Mouse (Mus musculus) CH12.LX (cell line): ENCODE measurements around the gene Cyp27b1. TPM values are rescaled to one million over a fixed set of nuclear protein-coding genes. Genes with fewer than 3 reads are reported as not detected.

Experiments
- DNase-seq: peaks from one replicate; pipeline ENCODE4 v3.0.0-alpha.2; 2013; ENCODE audit errors: extremely low read depth
- H3K27ac ChIP-seq: 2 replicates; pipeline ENCODE4 v1.5.1; 2012; ENCODE audit warnings: low read depth, mild to moderate bottlenecking, control low read depth, moderate library complexity; ENCODE audit not compliant: insufficient read depth
- H3K27me3 ChIP-seq: replicated peaks from 2 replicates; pipeline ENCODE3; 2012; ENCODE audit warnings: inconsistent platforms
- H3K36me3 ChIP-seq, 2 experiments: replicated peaks in 1 of 2; 2 replicates each; pipeline versions ENCODE3 to v1.6.1; 2012; ENCODE audit warnings: inconsistent platforms in 1 of 2, low read length in 1 of 2, mild to moderate bottlenecking in 1 of 2, mixed read lengths in 1 of 2, moderate library complexity in 1 of 2; ENCODE audit not compliant: control insufficient read depth in 1 of 2, insufficient read depth in 1 of 2
- H3K4me1 ChIP-seq, 2 experiments: 2 replicates each; pipeline ENCODE4 v1.6.1; 2012; ENCODE audit warnings: inconsistent platforms in 1 of 2, moderate library complexity in 1 of 2; ENCODE audit not compliant: insufficient read depth in 2 of 2, control insufficient read depth in 1 of 2
- H3K4me2 ChIP-seq: 2 replicates; pipeline ENCODE4 v1.6.1; 2012; ENCODE audit warnings: low read depth, mild to moderate bottlenecking, control low read depth; ENCODE audit not compliant: poor library complexity, insufficient read depth, severe bottlenecking
- H3K4me3 ChIP-seq, 3 experiments: fragments of 150-350 bp in 1 of 3; sonication (generic) in 1 of 3; replicated peaks in 1 of 3; 2 replicates each; pipeline versions ENCODE3 to v1.5.1; 2011 to 2012; ENCODE audit warnings: low read depth in 2 of 3, low read length in 2 of 3, mild to moderate bottlenecking in 2 of 3, moderate library complexity in 2 of 3, control low read depth in 1 of 3, improper control_type of control experiment in 1 of 3, inconsistent platforms in 1 of 3, mixed read lengths in 1 of 3; ENCODE audit not compliant: poor library complexity in 1 of 3
- H3K79me2 ChIP-seq: replicated peaks from 2 replicates; pipeline ENCODE4 v1.6.1; 2012; ENCODE audit warnings: mild to moderate bottlenecking, moderate library complexity; ENCODE audit not compliant: control insufficient read depth, poor library complexity, insufficient read depth, severe bottlenecking; ENCODE audit errors: extremely low read depth
- H3K9ac ChIP-seq: 2 replicates; pipeline ENCODE4 v1.6.1; 2012; ENCODE audit warnings: low read depth, mild to moderate bottlenecking, control low read depth, moderate library complexity; ENCODE audit not compliant: insufficient read depth
- H3K9me3 ChIP-seq: replicated peaks from 2 replicates; pipeline ENCODE3; 2012; ENCODE audit warnings: low read length, inconsistent platforms, mixed read lengths
- CHD1 ChIP-seq: IDR thresholded peaks from 2 replicates; pipeline ENCODE4 v1.6.1; 2012; ENCODE audit warnings: low read depth, low read length, improper control_type of control experiment, inconsistent platforms
- CHD2 ChIP-seq: IDR thresholded peaks from 2 replicates; pipeline ENCODE4 v1.6.1; 2011; ENCODE audit warnings: low read length, improper control_type of control experiment
- CTCF ChIP-seq, 2 experiments: IDR thresholded peaks in 1 of 2; conservative IDR thresholded peaks in 1 of 2; 2 replicates each; pipeline ENCODE4 v1.5.1; 2011 to 2012; ENCODE audit warnings: low read depth in 2 of 2, low read length in 2 of 2, improper control_type of control experiment in 1 of 2, inconsistent platforms in 1 of 2, mild to moderate bottlenecking in 1 of 2, moderate library complexity in 1 of 2
- EP300 ChIP-seq: IDR thresholded peaks from 2 replicates; pipeline ENCODE4 v1.6.1; 2011; ENCODE audit warnings: low read length, improper control_type of control experiment
- ETS1 ChIP-seq: conservative IDR thresholded peaks from 2 replicates; pipeline ENCODE4 v1.6.1; 2012; ENCODE audit warnings: low read depth, mild to moderate bottlenecking, inconsistent platforms, low read length, improper control_type of control experiment, moderate library complexity
- GABPA ChIP-seq: IDR thresholded peaks from 2 replicates; pipeline ENCODE4 v1.6.1; 2012; ENCODE audit warnings: low read depth, low read length, improper control_type of control experiment, inconsistent platforms; ENCODE audit not compliant: insufficient replicate concordance
- MAFK ChIP-seq: IDR thresholded peaks from 2 replicates; pipeline ENCODE4 v1.6.1; 2011; ENCODE audit warnings: low read length, improper control_type of control experiment; ENCODE audit not compliant: insufficient replicate concordance
- MAX ChIP-seq: IDR thresholded peaks from 2 replicates; pipeline ENCODE4 v1.6.1; 2011; ENCODE audit warnings: low read length, improper control_type of control experiment
- NELFE ChIP-seq: IDR thresholded peaks from 2 replicates; pipeline ENCODE4 v1.6.1; 2011; ENCODE audit warnings: low read depth, low read length, improper control_type of control experiment
- NRF1 ChIP-seq: IDR thresholded peaks from 2 replicates; pipeline ENCODE4 v1.6.1; 2014; ENCODE audit warnings: low read depth, mild to moderate bottlenecking, inconsistent platforms, low read length, improper control_type of control experiment, moderate library complexity
- PAX5 ChIP-seq: IDR thresholded peaks from 2 replicates; pipeline ENCODE4 v1.6.1; 2012; ENCODE audit warnings: low read length, inconsistent platforms, mixed read lengths
- POLR2A ChIP-seq: IDR thresholded peaks from 2 replicates; pipeline ENCODE4 v1.6.1; 2011; ENCODE audit warnings: low read depth, mild to moderate bottlenecking, improper control_type of control experiment, low read length
- SIN3A ChIP-seq: IDR thresholded peaks from 2 replicates; pipeline ENCODE4 v1.6.1; 2012; ENCODE audit warnings: low read length, improper control_type of control experiment, inconsistent platforms
- SMC3 ChIP-seq: IDR thresholded peaks from 2 replicates; pipeline ENCODE4 v1.6.1; 2011; ENCODE audit warnings: low read depth, low read length, improper control_type of control experiment
- USF1 ChIP-seq: IDR thresholded peaks from 2 replicates; pipeline ENCODE4 v1.6.1; 2014; ENCODE audit warnings: low read depth, mild to moderate bottlenecking, inconsistent platforms, low read length, improper control_type of control experiment
- ZKSCAN1 ChIP-seq: IDR thresholded peaks from 2 replicates; pipeline ENCODE4 v1.6.1; 2012; ENCODE audit warnings: low read depth, inconsistent platforms, low read length, improper control_type of control experiment, borderline replicate concordance
- dilution Hi-C: fragments of 300-500 bp; cut with MboI; formaldehyde crosslinking; loops from 2 replicates; pipeline ENCODE4 v1.14.3; 2020; ENCODE audit warnings: low sequenced_read_pairs; ENCODE audit not compliant: extremely low pct_unique_long_range_greater_than_20kb, extremely low pct_ligation_motif_present
- in situ Hi-C: fragments of 300-500 bp; cut with MboI; formaldehyde crosslinking; loops from 3 replicates; pipeline ENCODE4 v1.14.3; 2019; ENCODE audit warnings: low sequenced_read_pairs, low pct_ligation_motif_present, low pct_unique_long_range_greater_than_20kb, mixed read lengths
- polyA plus RNA-seq: library from polyadenylated mRNA; unstranded; fragments of >175 nt; gene quantifications from 2 replicates; pipeline ENCODE4 v1.2.1, GENCODE M21; 2012; ENCODE audit warnings: low read depth; ENCODE audit not compliant: insufficient read length
- total RNA-seq, 2 experiments: library from RNA; depleted of rRNA; stranded (reverse); fragments of 300-350 nt in 1 of 2; fragments of >200 nt in 1 of 2; gene quantifications; 2 replicates each; pipeline ENCODE4 v1.2.3; 2012 to 2014

The Cyp27b1 gene
- total and polyA plus RNA-seq, 3 experiments = 0.32 to 1.4 (median 0.42) TPM

DNA sequence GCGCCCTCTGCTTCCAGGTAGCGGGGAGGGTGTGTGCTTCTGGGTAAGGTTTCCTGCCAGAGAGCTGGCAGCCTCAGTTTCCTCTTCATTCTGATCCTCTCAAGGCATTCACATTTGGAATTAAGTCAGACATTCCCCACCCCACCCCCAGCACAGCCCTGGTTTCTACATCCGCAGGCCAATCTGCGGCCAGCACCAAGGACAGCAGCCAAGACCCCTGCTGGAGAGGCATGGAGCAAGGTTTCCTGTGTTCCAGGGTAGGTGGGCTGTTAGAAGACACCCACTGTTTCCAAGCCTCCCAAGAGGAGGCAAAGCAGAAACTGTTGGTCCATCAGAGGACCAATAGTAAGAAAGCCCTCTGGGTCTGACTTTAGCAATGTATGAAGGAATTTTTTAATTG, 6.6 kb downstream of the Cyp27b1 start:
- H3K9ac ChIP-seq = no peak overlapping the region
- H3K27me3 ChIP-seq = peaks cover 12% of the 10 kb centered on the region
- H3K79me2 ChIP-seq = no peaks in the 10 kb centered on the region
- no peak overlapping the region for H3K4me2 ChIP-seq
- H3K27ac ChIP-seq = no peak overlapping the region
- H3K4me1 ChIP-seq = peaks cover 12 to 32% of the 10 kb centered on the region in 2 experiments
- TF ChIP-seq EP300 = no peak
- TF ChIP-seq NRF1 = no peak
- no peak for TF ChIP-seq CHD2
- TF ChIP-seq USF1 = no peak
- TF ChIP-seq ZKSCAN1 = no peak
- TF ChIP-seq POLR2A = no peak
- no peak for TF ChIP-seq PAX5
- TF ChIP-seq MAX = no peak
- TF ChIP-seq CHD1 = no peak
- no peak for TF ChIP-seq CTCF (conservative IDR thresholded peaks at IDR 0.05 in 1 of 2, IDR thresholded peaks at IDR 0.05 in 1 of 2; ENCODE audit: low read depth in 2 of 2, low read length in 2 of 2)
- dilution Hi-C loops (no loop called here), in situ Hi-C loops (no loop called here)
- DNase-seq = no peak
- H3K36me3 ChIP-seq = peaks cover 12 to 15% of the 10 kb centered on the region in 2 experiments
- no peaks in the 10 kb centered on the region for H3K9me3 ChIP-seq
- H3K4me3 ChIP-seq = no peak overlapping the region

DNA sequence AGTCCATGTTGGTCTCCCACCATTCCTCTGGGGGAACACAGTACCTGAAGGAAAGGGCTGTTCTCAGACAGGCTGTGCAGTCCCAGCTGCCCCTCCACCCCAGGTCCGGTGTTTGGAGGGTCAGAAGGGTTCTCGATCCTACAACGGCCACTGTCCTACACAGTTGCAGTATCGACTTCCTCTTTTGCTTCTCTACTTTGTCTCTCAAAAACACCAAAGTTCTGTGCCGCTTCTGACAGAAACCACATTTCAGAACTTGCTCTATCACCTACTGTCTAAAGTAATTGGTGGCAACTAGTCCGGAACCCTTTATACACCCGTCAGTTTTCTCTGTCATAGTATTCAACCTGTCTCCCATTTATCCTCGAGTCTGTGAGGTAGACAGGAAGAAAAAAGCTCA, 7.4 kb downstream of the Cyp27b1 start:
- no peak overlapping the region for H3K9ac ChIP-seq
- no peaks in the 10 kb centered on the region for H3K79me2 ChIP-seq
- in situ Hi-C loops = no loop called here
- no peak overlapping the region for H3K27ac ChIP-seq
- H3K4me2 ChIP-seq = 0 out of 2 replicates have a peak overlapping the region, but pooled peaks have one; percentile 14
- no peak overlapping the region for H3K4me3 ChIP-seq
- TF ChIP-seq NELFE (no peak), ETS1 (no peak), SIN3A (no peak), CTCF (conservative IDR thresholded peaks at IDR 0.05 in 1 of 2, IDR thresholded peaks at IDR 0.05 in 1 of 2; ENCODE audit: low read depth in 2 of 2, low read length in 2 of 2) (no peak), CHD1 (no peak), GABPA (no peak)
- peaks cover 12 to 34% of the 10 kb centered on the region in 2 experiments for H3K4me1 ChIP-seq
- H3K36me3 ChIP-seq = peaks cover 12 to 15% of the 10 kb centered on the region in 2 experiments
- dilution Hi-C loops = no loop called here
- DNase-seq = no peak
- peaks cover 15% of the 10 kb centered on the region for H3K27me3 ChIP-seq
- H3K9me3 ChIP-seq = no peaks in the 10 kb centered on the region

DNA sequence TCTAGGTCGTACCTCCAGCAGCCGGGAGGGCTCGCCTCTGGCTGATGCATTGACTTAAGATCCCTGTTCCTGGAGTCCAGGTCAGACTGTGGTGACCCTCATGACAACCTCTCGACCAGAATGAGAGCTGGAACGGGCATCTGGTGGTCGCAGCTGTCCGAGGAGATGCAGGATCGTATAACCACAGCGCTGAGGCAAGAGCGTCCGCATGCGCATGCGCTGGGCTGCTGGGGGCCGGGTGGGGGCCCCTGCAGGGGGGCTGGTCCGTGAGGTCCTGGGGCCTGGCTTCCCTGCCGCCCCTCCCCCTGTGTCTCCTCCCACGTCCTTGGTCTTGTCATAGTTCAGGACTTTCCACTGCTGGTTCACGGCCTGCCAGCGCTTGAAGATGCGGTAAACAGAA, 8.4 kb downstream of the Cyp27b1 start:
- peaks cover 12 to 33% of the 10 kb centered on the region in 2 experiments for H3K4me1 ChIP-seq
- H3K4me3 ChIP-seq = no peak overlapping the region
- no peaks in the 10 kb centered on the region for H3K79me2 ChIP-seq
- no peak for DNase-seq
- H3K27me3 ChIP-seq = peaks cover 26% of the 10 kb centered on the region
- no peak overlapping the region for H3K4me2 ChIP-seq
- no peak overlapping the region for H3K27ac ChIP-seq
- in situ Hi-C loops = no loop called here
- TF ChIP-seq SMC3 (no peak), MAFK (no peak)
- TF ChIP-seq, all 38 proteins: peak for 0
- dilution Hi-C loops = no loop called here
- Histone ChIP-seq H3K9ac (no peak overlapping the region), H3K9me3 (no peaks in the 10 kb centered on the region), H3K36me3 (peaks cover 12 to 15% of the 10 kb centered on the region in 2 experiments)
